Mouse (Mus musculus) myocyte (in vitro differentiated cells): ENCODE measurements around the gene Clpb. TPM values are rescaled to one million over a fixed set of nuclear protein-coding genes. Genes with fewer than 3 reads are reported as not detected.

ENCODE experiments used
- H3K27me3 ChIP-seq: one replicate; pipeline ENCODE4 v1.6.1; 2011; ENCODE audit not compliant: control insufficient read depth, insufficient read depth, insufficient read length
- H3K36me3 ChIP-seq: one replicate; pipeline ENCODE4 v1.6.1; 2011; ENCODE audit not compliant: control insufficient read depth, insufficient read depth
- H3K4me2 ChIP-seq: one replicate; pipeline ENCODE4 v1.6.1; 2011; ENCODE audit warnings: low read depth, control low read depth
- H3K4me3 ChIP-seq: one replicate; pipeline ENCODE4 v1.5.1; 2011; ENCODE audit warnings: mild to moderate bottlenecking, control low read depth, moderate library complexity
- H3K79me2 ChIP-seq: one replicate; pipeline ENCODE4 v1.6.1; 2011; ENCODE audit not compliant: control insufficient read depth, insufficient read depth
- H3ac ChIP-seq: one replicate; pipeline ENCODE4 v1.6.1; 2011; ENCODE audit not compliant: control insufficient read depth, insufficient read length
- CEBPB ChIP-seq: IDR thresholded peaks from 2 replicates; pipeline ENCODE4 v1.6.1; 2011; ENCODE audit warnings: mild to moderate bottlenecking, moderate library complexity; ENCODE audit not compliant: poor library complexity, insufficient read depth, severe bottlenecking
- E2F4 ChIP-seq: IDR thresholded peaks from one replicate; pipeline ENCODE4 v1.6.1; 2011; ENCODE audit warnings: mild to moderate bottlenecking, control low read depth, moderate library complexity; ENCODE audit not compliant: insufficient read depth
- MAX ChIP-seq: IDR thresholded peaks from one replicate; pipeline ENCODE4 v1.6.1; 2011; ENCODE audit warnings: low read depth, mild to moderate bottlenecking, control low read depth
- MYOD1 ChIP-seq, 3 experiments: IDR thresholded peaks; one replicate each; pipeline ENCODE4 v1.6.1; 2011; ENCODE audit warnings: control low read depth in 2 of 3, low read depth in 2 of 3, mild to moderate bottlenecking in 2 of 3, moderate library complexity in 1 of 3; ENCODE audit not compliant: insufficient read length in 2 of 3, control insufficient read depth in 1 of 3
- MYOG ChIP-seq, 3 experiments: IDR thresholded peaks; one replicate each; pipeline ENCODE4 v1.6.1; 2011; ENCODE audit warnings: control low read depth in 2 of 3, low read depth in 2 of 3, mild to moderate bottlenecking in 2 of 3; ENCODE audit not compliant: insufficient read length in 2 of 3, control insufficient read depth in 1 of 3, insufficient read depth in 1 of 3
- POLR2A ChIP-seq: IDR thresholded peaks from one replicate; pipeline ENCODE4 v1.6.1; 2011; ENCODE audit warnings: low read depth, mild to moderate bottlenecking, control low read depth, moderate library complexity; ENCODE audit not compliant: insufficient read length
- POLR2AphosphoS2 ChIP-seq: IDR thresholded peaks from one replicate; pipeline ENCODE4 v1.6.1; 2011; ENCODE audit warnings: low read depth, control low read depth; ENCODE audit not compliant: insufficient read length
- REST ChIP-seq: IDR thresholded peaks from one replicate; pipeline ENCODE4 v1.6.1; 2011; ENCODE audit warnings: mild to moderate bottlenecking, control low read depth, moderate library complexity; ENCODE audit not compliant: insufficient read depth, insufficient read length
- SRF ChIP-seq: IDR thresholded peaks from one replicate; pipeline ENCODE4 v1.6.1; 2011; ENCODE audit warnings: low read depth; ENCODE audit not compliant: control insufficient read depth, insufficient read length
- TCF12 ChIP-seq: IDR thresholded peaks from one replicate; pipeline ENCODE4 v1.6.1; 2011; ENCODE audit warnings: mild to moderate bottlenecking, control low read depth; ENCODE audit not compliant: poor library complexity, insufficient read depth, severe bottlenecking
- TCF3 ChIP-seq: IDR thresholded peaks from one replicate; pipeline ENCODE4 v1.6.1; 2011; ENCODE audit warnings: low read depth, control low read depth; ENCODE audit not compliant: insufficient read length
- USF1 ChIP-seq: IDR thresholded peaks from one replicate; pipeline ENCODE4 v1.6.1; 2011; ENCODE audit warnings: low read depth, mild to moderate bottlenecking, control low read depth, moderate library complexity
- polyA plus RNA-seq: library from polyadenylated mRNA; unstranded; fragments of >200 nt; fragmentation: generic; extraction: Trizol; gene quantifications from one replicate; pipeline ENCODE4 v1.2.1, GENCODE M21; 2012; ENCODE audit warnings: missing spikeins

The Clpb gene
- polyA plus RNA-seq, 1 experiment: 114 TPM

DNA sequence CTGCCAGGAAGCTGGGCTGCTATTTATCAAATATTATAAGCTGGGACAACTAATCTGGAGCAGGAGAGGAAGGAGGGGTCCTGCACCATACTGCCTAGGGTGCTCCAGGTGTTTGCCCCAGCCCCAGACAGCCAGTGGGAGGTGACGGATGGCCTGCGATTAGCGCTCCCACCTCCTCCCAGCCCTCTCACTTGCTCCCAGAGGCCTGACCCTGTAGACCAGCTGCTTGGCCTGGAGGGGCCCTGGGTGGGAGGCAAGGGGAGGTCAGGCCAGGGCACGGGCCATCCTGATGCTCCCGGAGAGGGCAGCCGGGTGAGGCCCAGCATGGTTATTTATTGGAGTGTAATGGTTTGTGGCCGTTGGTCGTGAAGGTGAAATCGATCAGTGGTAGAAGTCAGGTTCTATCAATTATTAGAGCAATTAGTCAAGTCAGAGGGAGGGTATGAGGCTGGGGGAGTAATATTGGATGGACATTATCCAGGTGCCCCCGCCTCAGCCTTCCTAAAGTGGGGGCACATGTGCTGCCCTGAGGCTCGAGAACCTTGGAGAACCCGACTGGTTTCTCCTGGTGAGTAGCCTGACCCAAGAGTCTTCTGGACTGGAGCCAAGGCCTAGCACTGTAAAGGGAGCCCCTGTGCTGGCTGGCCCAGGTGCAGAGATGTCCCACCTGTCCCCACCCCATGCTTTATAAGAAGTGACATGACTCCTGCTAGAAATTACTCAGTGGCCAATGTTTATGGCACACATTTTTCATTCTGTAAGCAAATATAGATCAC, 83.3 kb downstream of the Clpb start:
- no peak overlapping the region for H3K4me3 ChIP-seq
- no peak overlapping the region for H3K4me2 ChIP-seq
- no peak overlapping the region for H3ac ChIP-seq
- no peaks in the 10 kb centered on the region for H3K36me3 ChIP-seq
- H3K27me3 ChIP-seq: no peaks in the 10 kb centered on the region
- no peaks in the 10 kb centered on the region for H3K79me2 ChIP-seq
- TF ChIP-seq SRF: no peak
- TF ChIP-seq TCF12: no peak
- no peak for TF ChIP-seq MYOD1 (IDR thresholded peaks at IDR 0.05; ENCODE audit: control insufficient read depth in 1 of 3, insufficient read length in 2 of 3, low read depth in 2 of 3)
- TF ChIP-seq REST: no peak
- TF ChIP-seq MYOG (IDR thresholded peaks at IDR 0.05; ENCODE audit: control insufficient read depth in 1 of 3, insufficient read depth in 1 of 3, insufficient read length in 2 of 3, low read depth in 2 of 3): no peak
- no peak for TF ChIP-seq E2F4
- TF ChIP-seq TCF3: no peak
- no peak for TF ChIP-seq USF1
- no peak for TF ChIP-seq MAX
- TF ChIP-seq CEBPB: no peak
- no peak for TF ChIP-seq POLR2AphosphoS2
- no peak for TF ChIP-seq POLR2A

DNA sequence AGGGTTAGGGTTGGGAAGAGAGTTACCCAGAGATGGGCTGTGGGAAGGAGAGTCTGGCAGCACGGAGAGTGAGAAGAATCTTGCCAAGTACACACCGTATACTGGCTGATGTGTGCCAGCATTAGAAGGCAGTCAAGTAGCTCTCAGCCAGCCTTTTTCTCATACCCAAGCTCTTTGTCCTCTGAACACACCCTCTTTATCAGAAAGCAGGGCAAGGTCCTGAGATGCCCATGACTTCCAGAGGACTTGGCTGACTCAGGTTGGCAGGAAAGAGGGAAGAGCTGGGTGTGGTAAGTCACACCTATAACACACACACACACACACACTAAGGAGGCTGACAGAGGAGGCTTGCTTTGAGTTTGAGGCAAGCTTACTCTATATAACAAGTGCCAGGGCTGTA, 86.8 kb downstream of the Clpb start:
- no peaks in the 10 kb centered on the region for H3K79me2 ChIP-seq
- no peak overlapping the region for H3K4me2 ChIP-seq
- TF ChIP-seq MYOG (IDR thresholded peaks at IDR 0.05; ENCODE audit: control insufficient read depth in 1 of 3, insufficient read depth in 1 of 3, insufficient read length in 2 of 3, low read depth in 2 of 3) (no peak), TCF3 (no peak), USF1 (no peak), SRF (no peak), MAX (no peak), CEBPB (no peak), MYOD1 (IDR thresholded peaks at IDR 0.05; ENCODE audit: control insufficient read depth in 1 of 3, insufficient read length in 2 of 3, low read depth in 2 of 3) (no peak), POLR2A (no peak), REST (no peak), E2F4 (no peak), TCF12 (no peak), POLR2AphosphoS2 (no peak)
- peaks cover 5% of the 10 kb centered on the region for H3K36me3 ChIP-seq
- H3K27me3 ChIP-seq: no peaks in the 10 kb centered on the region
- H3ac ChIP-seq: no peak overlapping the region
- H3K4me3 ChIP-seq: no peak overlapping the region

DNA sequence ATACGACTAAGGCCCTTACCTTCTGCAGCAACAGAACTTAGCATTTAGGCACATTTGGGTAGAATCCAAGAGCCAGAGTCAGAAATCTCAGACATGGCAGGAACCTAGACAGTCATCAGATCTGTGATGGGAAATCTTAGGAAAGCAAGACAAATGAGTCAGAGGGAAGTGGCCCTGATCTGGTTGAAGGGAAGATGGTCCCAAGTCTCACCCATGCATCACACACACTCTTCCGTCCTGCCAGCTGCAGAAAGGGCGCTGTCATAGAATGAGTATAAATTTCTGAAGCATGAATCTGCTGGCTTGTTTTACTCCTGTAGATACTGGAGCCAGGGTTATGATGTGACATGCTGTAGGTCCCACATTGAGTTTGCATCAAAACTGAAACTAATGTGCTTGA, 88.9 kb downstream of the Clpb start:
- peaks cover 5% of the 10 kb centered on the region for H3K36me3 ChIP-seq
- no peak overlapping the region for H3ac ChIP-seq
- TF ChIP-seq CEBPB (no peak), SRF (no peak), MAX (no peak), MYOD1 (IDR thresholded peaks at IDR 0.05; ENCODE audit: control insufficient read depth in 1 of 3, insufficient read length in 2 of 3, low read depth in 2 of 3) (no peak), REST (no peak), TCF3 (no peak), POLR2AphosphoS2 (no peak), POLR2A (no peak), MYOG (IDR thresholded peaks at IDR 0.05; ENCODE audit: control insufficient read depth in 1 of 3, insufficient read depth in 1 of 3, insufficient read length in 2 of 3, low read depth in 2 of 3) (no peak), USF1 (no peak), E2F4 (no peak), TCF12 (no peak)
- H3K4me3 ChIP-seq: no peak overlapping the region
- peak overlapping the region; percentile 8 for H3K4me2 ChIP-seq
- no peaks in the 10 kb centered on the region for H3K27me3 ChIP-seq
- no peaks in the 10 kb centered on the region for H3K79me2 ChIP-seq

DNA sequence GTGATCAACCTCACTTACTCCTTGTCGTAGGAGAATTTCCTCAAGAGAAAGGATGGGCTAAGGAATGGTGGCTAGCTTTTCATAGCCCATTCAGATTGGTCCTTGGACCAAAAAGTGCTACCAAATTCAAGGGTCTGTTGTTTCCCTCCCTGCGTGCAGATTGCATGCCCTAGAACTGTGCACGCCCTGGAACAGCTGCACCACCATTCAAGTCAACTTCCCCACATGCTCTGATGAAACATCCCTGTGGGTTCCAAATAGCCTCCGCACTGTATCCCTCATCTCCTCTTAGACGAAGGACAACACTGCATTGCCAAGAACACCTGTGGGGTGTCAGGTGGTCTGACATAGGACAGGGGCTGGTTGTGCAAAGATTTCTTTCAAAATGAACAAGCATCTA, 90.1 kb downstream of the Clpb start:
- no peak overlapping the region for H3K4me2 ChIP-seq
- no peaks in the 10 kb centered on the region for H3K79me2 ChIP-seq
- H3ac ChIP-seq: no peak overlapping the region
- TF ChIP-seq CEBPB: no peak
- no peak for TF ChIP-seq USF1
- TF ChIP-seq MYOD1 (IDR thresholded peaks at IDR 0.05; ENCODE audit: control insufficient read depth in 1 of 3, insufficient read length in 2 of 3, low read depth in 2 of 3): peak in 2 of 3 experiments; percentile 60 to 78
- TF ChIP-seq MYOG (IDR thresholded peaks at IDR 0.05; ENCODE audit: control insufficient read depth in 1 of 3, insufficient read depth in 1 of 3, insufficient read length in 2 of 3, low read depth in 2 of 3): peak; percentile 44 to 86 (median 67)
- no peak for TF ChIP-seq SRF
- TF ChIP-seq POLR2AphosphoS2: no peak
- TF ChIP-seq POLR2A: no peak
- no peak for TF ChIP-seq TCF12
- TF ChIP-seq REST: no peak
- H3K27me3 ChIP-seq: no peaks in the 10 kb centered on the region
- H3K4me3 ChIP-seq: no peak overlapping the region
- peaks cover 9% of the 10 kb centered on the region for H3K36me3 ChIP-seq
